35 mouse cellular contexts compared by ENCODE assay signal in the genomic region with DNA sequence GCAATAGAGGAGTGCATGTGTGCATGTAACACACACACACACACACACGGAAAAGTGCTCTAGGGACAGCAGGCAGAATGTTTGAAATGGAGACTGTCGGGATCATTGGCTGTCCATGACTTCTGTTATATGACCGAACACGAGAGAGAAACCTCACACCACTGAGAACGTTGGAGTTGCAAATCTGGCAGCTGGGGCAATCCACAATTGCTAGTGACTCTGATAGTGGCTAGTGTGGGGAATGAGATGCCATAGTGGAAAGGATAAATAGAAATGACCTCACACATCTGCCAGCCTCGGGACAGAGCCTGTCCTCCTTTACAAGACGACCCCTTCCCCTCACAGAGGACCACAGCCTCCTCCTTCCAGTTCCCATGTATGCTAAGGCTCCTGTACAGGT. TPM values are rescaled to one million over a fixed set of nuclear protein-coding genes. Genes with fewer than 3 reads are reported as not detected.
"Had no signal": no experiment of that assay in that cellular context is flagged by ENCODE, and none has a peak within 500 bp of the region (broad histone marks: within the 10 kb centered on the region; RNA-seq: fewer than 3 reads in every experiment).

No protein-coding gene starts in this region.

- H3K36me3 ChIP-seq: heart, embryonic 13.5 days; heart, embryonic 15.5 days; hindbrain, embryonic 13.5 days; hindbrain, embryonic 15.5 days; kidney, embryonic 15.5 days; limb, embryonic 10.5 days; limb, embryonic 12.5 days; liver, embryonic 13.5 days; liver, embryonic 15.5 days had no signal

- H3K27me3 ChIP-seq: heart, embryonic 15.5 days; hindbrain, embryonic 13.5 days; hindbrain, embryonic 15.5 days; kidney, embryonic 15.5 days; limb, embryonic 12.5 days; liver, embryonic 13.5 days; liver, embryonic 15.5 days had no signal

- H3K27ac ChIP-seq: heart, embryonic 13.5 days; heart, embryonic 15.5 days; hindbrain, embryonic 13.5 days; hindbrain, embryonic 15.5 days; hindbrain, postnatal 0 days; kidney, embryonic 15.5 days; kidney, postnatal 0 days; layer of hippocampus, adult 2 months; left cerebral cortex, adult 2 months; limb, embryonic 10.5 days; limb, embryonic 12.5 days; liver, embryonic 15.5 days had no signal

- H3K4me3 ChIP-seq: heart, embryonic 13.5 days; heart, embryonic 15.5 days; hindbrain, embryonic 13.5 days; hindbrain, embryonic 15.5 days; kidney, embryonic 15.5 days; layer of hippocampus, adult 2 months; left cerebral cortex, adult 2 months; limb, embryonic 10.5 days; limb, embryonic 12.5 days; liver, embryonic 13.5 days; liver, embryonic 15.5 days had no signal

- DNase-seq: gastrocnemius, postnatal 14 days; gastrocnemius, postnatal 36 days; heart, adult 18-20 months; kidney, adult 11 months; kidney, adult 2 months; kidney, adult 9 months; kidney, postnatal 14 days; kidney, postnatal 36 days; liver had no signal

- H3K4me1 ChIP-seq: heart, embryonic 13.5 days; heart, embryonic 15.5 days; hindbrain, embryonic 13.5 days; hindbrain, embryonic 15.5 days; kidney, embryonic 15.5 days; limb, embryonic 10.5 days; limb, embryonic 12.5 days had no signal

RNA-seq across cellular contexts. Expression of a gene that starts 58.3 kb away (rescaled TPM):
- total RNA-seq: gastrocnemius, adult 18-20 months; gastrocnemius, postnatal 14 days; heart, adult 18-20 months; heart, adult 8-10 months; heart, postnatal 25 days; hindbrain, postnatal 0 days; layer of hippocampus, adult 2 months; layer of hippocampus, postnatal 25 days; left cerebral cortex, adult 2 months; left cerebral cortex, postnatal 14 days; left cerebral cortex, postnatal 36 days had no signal
- polyA plus RNA-seq: heart, embryonic 11.5 days; heart, embryonic 13.5 days; heart, postnatal 0 days; hindbrain, embryonic 11.5 days; hindbrain, embryonic 13.5 days; hindbrain, embryonic 15.5 days; intestine, embryonic 14.5 days; intestine, embryonic 16.5 days; limb, embryonic 10.5 days; limb, embryonic 12.5 days; limb, embryonic 14.5 days; liver, embryonic 11.5 days; liver, embryonic 15.5 days had no signal
